Comparison of ENCODE assay signal across 8 mouse cellular contexts in the genomic region with DNA sequence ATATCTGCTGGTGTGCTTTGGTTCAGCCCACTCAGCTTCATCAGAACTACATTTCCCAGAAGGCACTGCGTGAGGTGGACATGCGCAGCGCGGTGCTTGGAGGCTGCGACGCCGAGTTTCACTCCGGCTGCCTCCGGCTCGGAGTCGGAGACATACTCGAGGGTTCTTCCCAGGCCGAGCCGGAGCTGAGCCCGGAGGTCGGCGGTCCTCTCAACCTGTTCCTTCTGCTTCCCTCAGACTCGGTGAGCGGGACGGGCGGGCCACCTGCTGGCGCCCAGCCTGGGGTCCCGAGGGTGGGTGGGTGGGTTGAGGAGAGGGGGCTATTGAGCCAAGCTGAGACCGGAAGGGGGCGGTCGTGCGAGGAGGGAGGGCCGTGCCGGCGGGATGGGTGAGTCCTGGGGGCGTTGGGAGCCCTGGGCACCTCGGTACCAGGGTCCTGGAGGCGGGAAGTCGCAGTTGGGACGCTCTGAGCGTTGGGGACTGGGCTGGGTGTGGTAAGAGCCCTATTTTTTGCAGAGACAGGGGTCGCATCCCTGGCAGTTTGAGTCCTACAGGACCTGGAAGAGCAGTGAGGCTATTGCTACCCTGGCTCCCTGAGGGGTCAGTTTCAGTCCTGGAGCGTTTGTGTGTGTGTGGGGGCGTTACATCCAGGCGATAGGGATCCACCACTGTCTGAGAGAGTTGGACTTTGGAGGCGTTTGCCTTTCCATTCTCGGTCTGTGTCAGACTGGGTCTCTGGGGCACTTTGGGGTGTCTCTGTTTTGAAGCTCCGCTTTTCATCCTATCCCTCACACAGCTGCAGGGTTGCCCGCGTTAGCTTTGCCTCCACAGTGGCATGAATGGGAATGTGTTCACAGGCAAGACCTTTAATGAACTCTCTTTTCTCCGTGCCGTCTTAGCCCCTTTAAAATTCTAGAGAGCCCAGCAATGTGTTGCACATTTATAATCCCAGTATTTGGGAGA. TPM values are rescaled to one million over a fixed set of nuclear protein-coding genes. Genes with fewer than 3 reads are reported as not detected.
DNase-seq lines count a peak whose midpoint lies in the region; ATAC-seq and TF ChIP-seq lines count a peak whose summit lies in the region.

A gene (plus strand): TSS at position 76 of the 963 bp plus-strand sequence.

- DNase-seq in A20 (ENCODE audit: low read depth, low spot score) (peak; percentile 93), liver (peak; percentile 86)
- DNase-seq in heart, embryonic 10.5 days (ENCODE audit: low spot score) = peak; percentile 96
- DNase-seq in spleen, postnatal 4 days (ENCODE audit: low spot score in 2 of 2) = peak; percentile 87 to 93

- H3K9me3 ChIP-seq in heart, embryonic 10.5 days = no peaks in the 10 kb centered on the region
- H3K9me3 ChIP-seq in kidney, embryonic 15.5 days (replicated peaks) = no peaks in the 10 kb centered on the region

- H3K4me1 ChIP-seq in bone marrow macrophage, adult 2 months (ENCODE audit: control insufficient read depth, insufficient read depth, low read length) = peaks cover 28% of the 10 kb centered on the region
- H3K4me1 ChIP-seq in embryonic fibroblast, embryonic 13.5 days (ENCODE audit: control insufficient read depth, insufficient read depth, low read length) = peaks cover 6% of the 10 kb centered on the region; the same call in 1 of the 2 replicates
- H3K4me1 ChIP-seq in heart, embryonic 10.5 days = peaks cover 13% of the 10 kb centered on the region
- H3K4me1 ChIP-seq in kidney, embryonic 15.5 days = peaks cover 21% of the 10 kb centered on the region

- peaks cover 36% of the 10 kb centered on the region for H3K36me3 ChIP-seq in heart, embryonic 10.5 days
- H3K36me3 ChIP-seq in kidney, embryonic 15.5 days = peaks cover 36% of the 10 kb centered on the region

- peak; percentile 95 for ATAC-seq in kidney, embryonic 15.5 days (replicated peaks; ENCODE audit: low FRiP score)
- ATAC-seq in monocyte, adult 5-6 weeks (replicated peaks; ENCODE audit: insufficient number of reproducible peaks, low FRiP score, low TSS enrichment, poor library complexity, severe bottlenecking) = peak; percentile 92

- H3K4me3 ChIP-seq in bone marrow macrophage, adult 2 months (ENCODE audit: insufficient read depth, low read length) = peak within 1 kb of the TSS; percentile 82
- H3K4me3 ChIP-seq in embryonic fibroblast, embryonic 13.5 days (ENCODE audit: insufficient read depth, low read length) = peak within 1 kb of the TSS; percentile 81
- H3K4me3 ChIP-seq in heart, embryonic 10.5 days = peak within 1 kb of the TSS; percentile 93
- peak within 1 kb of the TSS; percentile 80 for H3K4me3 ChIP-seq in kidney, embryonic 15.5 days (replicated peaks)

- H3K27ac ChIP-seq in bone marrow macrophage, adult 2 months (ENCODE audit: insufficient read depth, low read depth, low read length) = 0 out of 2 replicates have a peak within 1 kb of the TSS, but pooled peaks have one; percentile 18
- no peak within 1 kb of the TSS for H3K27ac ChIP-seq in embryonic fibroblast, embryonic 13.5 days (ENCODE audit: insufficient read depth, low read length)
- H3K27ac ChIP-seq in heart, embryonic 10.5 days = peak within 1 kb of the TSS; percentile 98
- H3K27ac ChIP-seq in kidney, embryonic 15.5 days = peak within 1 kb of the TSS; percentile 93

- 0 out of 2 replicates have a peak, but pooled peaks have one; percentile 6 for TF ChIP-seq CTCF in bone marrow macrophage, adult 2 months (IDR thresholded peaks at IDR 0.05; ENCODE audit: low read depth, low read length)
- peak; percentile 22; the same call in 1 of the 2 replicates for TF ChIP-seq CTCF in embryonic fibroblast, embryonic 13.5 days (IDR thresholded peaks at IDR 0.05; ENCODE audit: borderline replicate concordance, insufficient read depth, low read length)

- H3K9ac ChIP-seq in kidney, embryonic 15.5 days = peak within 1 kb of the TSS; percentile 72

- H3K27me3 ChIP-seq in heart, embryonic 10.5 days (ENCODE audit: insufficient read depth, poor library complexity, severe bottlenecking) = no peaks in the 10 kb centered on the region
- H3K27me3 ChIP-seq in kidney, embryonic 15.5 days = no peaks in the 10 kb centered on the region

- peak within 1 kb of the TSS; percentile 65 for H3K4me2 ChIP-seq in kidney, embryonic 15.5 days

- 1% methylated on average over 47 of the region's 47 CpGs for WGBS in heart, embryonic 10.5 days
- under 1% methylated on average over 47 of the region's 47 CpGs for WGBS in kidney, embryonic 15.5 days

- TF ChIP-seq POLR2A in bone marrow macrophage, adult 2 months (IDR thresholded peaks at IDR 0.05; ENCODE audit: borderline replicate concordance, low read depth, low read length) = peak; percentile 66; the same call in 1 of the 2 replicates
- TF ChIP-seq POLR2A in embryonic fibroblast, embryonic 13.5 days (IDR thresholded peaks at IDR 0.05; ENCODE audit: low read depth, low read length) = peak; percentile 97

RNA-seq across cellular contexts. Expression of the gene that starts here (rescaled TPM):
- 9.5 and 9.8 TPM in 2 replicates for polyA plus RNA-seq in bone marrow macrophage, adult 2 months (2012; ENCODE audit: insufficient read depth, insufficient read length, missing spikeins)
- 8.5 and 10.9 TPM in 2 replicates for polyA plus RNA-seq in embryonic fibroblast, embryonic 13.5 days (2011; ENCODE audit: insufficient read length, low read depth, missing spikeins)
- 36.0 and 37.6 TPM in 2 replicates for polyA plus RNA-seq in heart, embryonic 10.5 days (2016; fragmentation: Nextera tagmentation; extraction: Ambion mirVana)
- 29.4 and 29.9 TPM in 2 replicates for polyA plus RNA-seq in kidney, embryonic 15.5 days (2015; fragmentation: Nextera tagmentation; extraction: Ambion mirVana)
- 5.4 to 11.2 TPM (median 6.8 TPM) in 3 replicates for total RNA-seq in monocyte, adult 5-6 weeks (2017)
